Mouse (Mus musculus) E14TG2a.4 (cell line): ENCODE measurements around the gene Il6ra.

ENCODE experiments used
- CTCF ChIP-seq: conservative IDR thresholded peaks from 2 replicates; pipeline ENCODE4 v1.5.1; 2014; ENCODE audit warnings: low read length
- NANOG ChIP-seq: IDR thresholded peaks from 2 replicates; pipeline ENCODE4 v1.6.1; 2014; ENCODE audit warnings: borderline replicate concordance, low read length, mixed read lengths
- POU5F1 ChIP-seq: IDR thresholded peaks from 2 replicates; pipeline ENCODE4 v1.6.1; 2014; ENCODE audit warnings: low read length, borderline replicate concordance

DNA sequence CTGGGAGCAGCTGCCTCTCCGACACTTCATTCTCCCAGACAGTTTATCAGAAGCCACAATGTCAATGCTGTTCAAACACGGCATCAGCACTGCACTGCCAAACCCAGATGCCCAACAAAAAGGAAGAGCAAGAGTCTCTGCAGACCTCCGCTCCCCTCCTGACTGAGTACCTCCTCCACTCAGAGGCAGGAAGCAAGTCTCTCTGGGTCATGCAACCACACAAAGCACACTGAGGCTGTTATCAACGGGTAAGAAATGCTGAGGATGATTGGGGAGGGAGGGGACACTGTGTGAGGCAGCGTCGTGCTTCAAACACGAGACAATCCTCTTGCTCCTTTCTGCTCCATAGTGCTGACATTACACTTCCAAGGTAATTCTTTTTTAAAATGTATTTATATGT lies 93.1 kb downstream of the Il6ra start:
- TF ChIP-seq CTCF (no peak), NANOG (no peak), POU5F1 (no peak)
